Mouse (Mus musculus) left cerebral cortex, adult 9 months (tissue): ENCODE results near the gene Olfr1394.
A peak's percentile ranks its signal among the peaks of the same experiment; 100 is the strongest.
"Not testable (repeated sequence)": the region's sequence is repeated elsewhere in the genome, so short reads cannot be mapped to it uniquely, and the experiment has no call there.

Experiments
- DNase-seq, 2 experiments: peaks; one replicate each; pipeline ENCODE4 v3.0.0; 2022; ENCODE audit warnings: low spot score in 2 of 2

Gene Olfr1394

GRCm38 (mm10) chr11:49154077-49154476 is at the start of gene Olfr1394:
Olfr1394 (plus strand) TSS chr11:49154377.
- DNase-seq, result no peak

DNA sequence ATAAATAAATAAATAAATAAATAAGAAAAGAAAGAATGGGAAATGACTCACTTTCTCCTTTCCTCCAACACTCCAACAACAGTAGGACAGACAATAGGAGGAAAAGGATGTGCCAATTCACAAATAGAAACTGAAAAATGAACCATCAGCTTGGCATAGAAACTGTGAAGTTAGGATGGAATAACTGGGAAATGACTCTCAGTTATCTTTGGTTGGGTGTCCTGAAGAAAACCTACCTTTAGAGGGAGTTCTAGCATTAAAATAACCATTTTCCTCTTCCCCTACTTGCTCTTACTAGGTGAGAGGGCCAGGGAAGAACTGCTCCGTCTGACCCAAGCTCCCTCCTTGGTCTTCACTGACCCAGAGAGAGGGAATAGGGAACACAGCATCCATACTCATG is 48.4 kb upstream of the Olfr1394 start:
- no peak for DNase-seq

GRCm38 (mm10) chr11:49107650-49108537 is 46.3 kb upstream of the Olfr1394 start:
- no peak for DNase-seq

GRCm38 (mm10) chr11:49108833-49109232 is 45.3 kb upstream of the Olfr1394 start:
- peak in 1 of 2 experiments; percentile 29 for DNase-seq

GRCm38 (mm10) chr11:49111000-49111399 is 43.2 kb upstream of the Olfr1394 start:
- DNase-seq, result peak in 1 of 2 experiments; percentile 13

GRCm38 (mm10) chr11:49112624-49113219 is 41.5 kb upstream of the Olfr1394 start:
- peak in 1 of 2 experiments; percentile 59 for DNase-seq

GRCm38 (mm10) chr11:49114158-49114557 is 40.0 kb upstream of the Olfr1394 start:
- DNase-seq, result no peak

GRCm38 (mm10) chr11:49114774-49115173 is 39.4 kb upstream of the Olfr1394 start, which contains the start of gene Olfr1396:
Olfr1396 (minus strand) TSS chr11:49114874.
- no peak for DNase-seq

GRCm38 (mm10) chr11:49119635-49120034 is 34.5 kb upstream of the Olfr1394 start:
- no peak for DNase-seq

GRCm38 (mm10) chr11:49124169-49124568 is 30.0 kb upstream of the Olfr1394 start:
- no peak for DNase-seq

GRCm38 (mm10) chr11:49141974-49142373 is 12.2 kb upstream of the Olfr1394 start, which contains the start of gene Olfr1395:
Olfr1395 (plus strand) TSS chr11:49142274.
- DNase-seq, result no peak

GRCm38 (mm10) chr11:49156821-49157814 is 2.9 kb downstream of the Olfr1394 start:
- DNase-seq, result no peak

- DNase-seq, result no peak
Observed at GRCm38 (mm10) chr11:49168839-49169611, 14.8 kb downstream of the Olfr1394 start.

- no peak for DNase-seq
Observed at GRCm38 (mm10) chr11:49170576-49170975, 16.4 kb downstream of the Olfr1394 start.

DNA sequence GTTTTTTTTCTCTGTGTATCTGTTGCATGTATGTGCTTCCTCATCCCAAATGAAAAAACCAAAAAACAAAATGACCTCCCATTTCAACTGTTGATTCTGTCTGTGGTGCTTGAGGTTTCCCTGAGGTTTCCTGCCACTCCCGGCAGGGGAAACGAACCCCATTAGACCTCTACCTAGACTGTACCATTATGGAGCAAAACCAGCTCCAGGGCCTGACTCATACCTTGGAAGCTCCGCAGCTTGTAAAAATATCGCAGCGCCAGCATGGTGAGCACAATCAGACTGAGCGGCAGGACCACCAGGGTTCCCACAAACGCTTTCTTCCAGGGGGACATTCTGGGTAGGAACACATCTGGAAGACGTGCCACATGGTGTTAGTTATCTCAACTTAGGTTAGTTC is 21.2 kb downstream of the Olfr1394 start:
- no peak for DNase-seq

DNA sequence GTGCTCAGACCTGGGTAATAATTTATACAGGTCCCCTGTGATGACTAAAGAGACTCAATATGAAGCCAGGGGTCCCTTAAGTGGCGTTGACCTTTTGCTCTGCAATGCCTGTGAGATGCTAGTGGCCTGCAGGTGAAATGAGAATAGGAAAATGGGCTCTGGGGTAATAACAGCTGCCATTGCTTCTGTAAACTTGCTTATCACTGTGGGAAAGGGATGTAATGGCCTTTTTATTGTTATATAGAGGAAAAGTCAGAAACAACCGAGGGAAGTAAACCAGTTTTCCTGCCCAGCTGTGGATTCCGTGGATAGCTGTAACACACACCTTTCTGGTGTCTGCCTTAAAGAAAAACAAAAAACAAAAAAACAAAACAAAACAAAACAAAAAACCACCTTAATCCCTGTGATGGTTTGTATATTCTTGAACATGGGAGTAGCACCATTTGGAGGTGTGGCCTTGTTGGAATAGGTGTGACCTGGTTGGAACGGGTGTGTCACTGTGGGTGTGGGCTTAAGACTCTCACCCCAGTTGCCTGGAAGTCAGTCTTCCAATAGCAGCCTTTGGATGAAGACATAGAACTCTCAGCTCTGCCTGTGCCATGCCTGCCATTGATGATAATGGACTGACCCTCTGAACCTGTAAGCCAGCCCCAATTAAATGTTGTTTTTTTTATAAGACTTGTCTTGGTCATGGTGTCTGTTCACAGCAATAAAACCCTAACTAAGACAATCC is 22.0 kb downstream of the Olfr1394 start:
- not testable (repeated sequence) for DNase-seq

DNA sequence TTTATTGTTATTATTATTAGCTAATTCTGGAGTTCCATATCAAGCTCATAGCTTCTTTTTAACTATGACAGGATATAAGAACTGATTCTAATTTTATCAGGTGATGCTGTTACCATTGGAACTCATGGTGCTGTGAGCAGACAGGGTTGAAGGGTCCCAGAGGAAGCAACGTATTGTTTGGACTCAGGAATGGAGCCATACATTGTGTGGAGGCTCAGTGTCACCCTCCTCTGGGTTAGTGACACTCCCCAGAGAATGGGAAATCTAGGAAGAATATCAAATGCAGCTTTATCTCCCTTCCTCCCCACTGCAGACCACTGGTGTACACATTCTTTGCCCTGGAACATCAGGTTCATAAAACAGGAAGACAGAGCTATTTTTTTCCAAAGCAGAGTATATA is 29.0 kb downstream of the Olfr1394 start:
- no peak for DNase-seq

DNA sequence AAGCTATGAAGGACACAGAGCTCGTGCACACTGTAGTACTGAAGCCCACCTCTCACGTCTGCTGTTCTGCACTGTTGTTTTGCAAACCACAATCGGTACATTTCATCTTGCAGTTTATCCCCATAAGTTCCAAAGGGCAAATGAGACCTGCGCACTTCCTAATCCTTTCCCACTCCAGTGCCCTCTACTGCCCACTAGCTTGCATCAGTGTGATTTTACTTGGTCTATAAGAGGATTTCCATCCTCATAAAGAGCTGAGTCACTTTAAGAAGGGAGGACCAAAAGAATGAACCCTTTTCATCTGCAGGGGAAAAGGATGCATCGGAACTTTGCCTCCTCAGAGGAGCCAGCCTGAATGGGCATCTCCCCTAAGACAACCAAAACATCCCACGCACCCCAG is 32.3 kb downstream of the Olfr1394 start:
- DNase-seq, result no peak

DNA sequence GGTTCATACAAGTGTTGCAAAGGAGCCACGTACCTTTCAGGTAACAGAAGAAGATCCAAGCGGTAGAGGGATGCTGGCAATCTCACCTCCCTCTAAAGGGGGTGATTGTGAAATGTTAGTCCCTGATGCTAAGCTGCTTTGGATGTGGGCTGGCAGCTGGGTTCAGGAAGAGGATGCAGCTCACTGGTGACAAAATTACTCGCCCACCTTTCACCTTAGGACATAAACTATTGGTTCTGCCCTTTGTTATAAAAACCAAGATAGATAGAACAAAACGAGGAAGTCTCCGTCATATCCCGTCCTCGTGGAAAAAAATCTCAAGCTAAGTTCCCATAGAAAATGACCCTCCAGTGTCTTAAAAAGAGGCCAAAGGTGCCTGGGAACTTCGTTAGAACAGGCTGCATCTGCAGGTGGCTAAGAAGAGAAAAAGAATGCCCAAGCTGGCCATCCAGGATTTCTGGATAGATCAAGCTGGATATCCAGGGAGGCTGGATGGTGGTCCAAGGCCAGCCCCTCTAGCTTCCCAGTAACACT is 32.8 kb downstream of the Olfr1394 start, which contains the start of gene Btnl9:
Gene Btnl9, minus strand, starts transcription at position 205 of the 534 bp plus-strand sequence.
- DNase-seq, result no peak

GRCm38 (mm10) chr11:49187701-49188100 is 33.5 kb downstream of the Olfr1394 start:
- no peak for DNase-seq
